Mouse (Mus musculus) forebrain, embryonic 15.5 days (tissue): ENCODE results near the gene Tef. TPM values are rescaled to one million over a fixed set of nuclear protein-coding genes. Genes with fewer than 3 reads are reported as not detected.

Experiments used
- polyA plus RNA-seq: library from polyadenylated mRNA; unstranded; fragments of >200 nt; fragmentation: Nextera tagmentation; extraction: Ambion mirVana; gene quantifications from 2 replicates; pipeline ENCODE4 v1.2.1, GENCODE M21; 2015

The Tef gene
- polyA plus RNA-seq, 1 experiment from 2014 or later, result 31.9 TPM

Other genes starting within 250 kb of the Tef start
- gene Ep300, start 217.1 kb upstream of the Tef start, polyA plus RNA-seq, result 18.4 and 21.9 TPM in 2 replicates
- 31.6 and 31.9 TPM in 2 replicates for gene L3mbtl2, start 138.5 kb upstream of the Tef start, polyA plus RNA-seq
- gene Chadl, start 105.1 kb upstream of the Tef start, polyA plus RNA-seq, result 19.8 and 20.1 TPM in 2 replicates
- gene Zc3h7b, start 57.4 kb upstream of the Tef start, polyA plus RNA-seq, result 50.2 and 50.7 TPM in 2 replicates
- gene Rangap1, start 56.9 kb upstream of the Tef start, polyA plus RNA-seq, result 130 and 131 TPM in 2 replicates
- gene Tob2, start 56.4 kb downstream of the Tef start, polyA plus RNA-seq, result 20.2 and 21.1 TPM in 2 replicates
- gene Phf5a, start 69.5 kb downstream of the Tef start, polyA plus RNA-seq, result 124 and 128 TPM in 2 replicates
- gene Aco2, start 69.9 kb downstream of the Tef start, polyA plus RNA-seq, result 243 and 244 TPM in 2 replicates
- 89.8 and 91.2 TPM in 2 replicates for gene Polr3h, start 123.8 kb downstream of the Tef start, polyA plus RNA-seq
- gene Csdc2, start 134.3 kb downstream of the Tef start, polyA plus RNA-seq, result 130 and 133 TPM in 2 replicates
- gene Pmm1, start 158.5 kb downstream of the Tef start, polyA plus RNA-seq, result 82.5 and 84.5 TPM in 2 replicates
- gene 1700029P11Rik, start 178.1 kb downstream of the Tef start, polyA plus RNA-seq, result not detected in 2 replicates
- gene Xrcc6, start 185.4 kb downstream of the Tef start, polyA plus RNA-seq, result 58.9 and 59.5 TPM in 2 replicates
- 42.3 and 44.7 TPM in 2 replicates for gene Desi1, start 231.4 kb downstream of the Tef start, polyA plus RNA-seq
- gene Snu13, start 245.2 kb downstream of the Tef start, polyA plus RNA-seq, result 258 and 264 TPM in 2 replicates